In the genomic region with DNA sequence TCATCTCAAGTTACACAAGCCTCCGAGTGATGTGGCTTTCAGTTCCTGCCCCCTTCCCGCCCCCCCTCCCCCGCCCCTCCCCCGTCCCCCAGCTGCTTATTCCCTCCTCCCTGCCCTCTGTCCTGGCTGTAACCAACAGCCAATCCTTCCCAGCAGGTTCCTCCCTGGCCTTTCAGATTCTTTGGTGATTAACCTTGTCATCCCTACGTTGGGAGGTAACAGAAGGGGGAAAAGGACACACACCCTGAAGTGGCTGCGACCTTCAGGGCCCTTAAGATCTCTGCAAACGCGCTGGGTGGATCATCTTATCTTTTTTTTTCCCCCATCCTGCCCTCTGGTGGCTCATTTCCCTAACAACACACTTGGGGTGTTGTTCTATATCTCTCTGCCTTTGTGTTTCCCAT, we compare ENCODE assay signal across 7 mouse cellular contexts. TPM values are rescaled to one million over a fixed set of nuclear protein-coding genes. Genes with fewer than 3 reads are reported as not detected.
DNase-seq lines count a peak whose midpoint lies in the region; ATAC-seq and TF ChIP-seq lines count a peak whose summit lies in the region.

No protein-coding gene starts in this region.

- H3K36me3 ChIP-seq in heart, embryonic 15.5 days = no peaks in the 10 kb centered on the region
- peaks cover 18% of the 10 kb centered on the region for H3K36me3 ChIP-seq in midbrain, postnatal 0 days (ENCODE audit: insufficient read depth, low read length)

- no peaks in the 10 kb centered on the region for H3K4me1 ChIP-seq in bone marrow, adult 2 months (ENCODE audit: control insufficient read depth, insufficient read depth, low read length)
- peaks cover 28% of the 10 kb centered on the region for H3K4me1 ChIP-seq in heart, embryonic 15.5 days (replicated peaks)
- H3K4me1 ChIP-seq in midbrain, postnatal 0 days (ENCODE audit: insufficient read depth, low read length) = no peaks in the 10 kb centered on the region

- no peak overlapping the region for H3K9ac ChIP-seq in heart, embryonic 15.5 days
- H3K9ac ChIP-seq in midbrain, postnatal 0 days (replicated peaks; ENCODE audit: low read length, poor library complexity, severe bottlenecking) = no peak overlapping the region

- no peak for TF ChIP-seq POLR2A in bone marrow, adult 2 months (IDR thresholded peaks at IDR 0.05; ENCODE audit: borderline replicate concordance, control insufficient read depth, low read depth, low read length)

- H3K9me3 ChIP-seq in heart, embryonic 15.5 days (replicated peaks) = no peaks in the 10 kb centered on the region
- H3K9me3 ChIP-seq in midbrain, postnatal 0 days (ENCODE audit: low read length) = no peaks in the 10 kb centered on the region

- H3K4me3 ChIP-seq in bone marrow, adult 2 months (replicated peaks; ENCODE audit: control insufficient read depth, low read depth, low read length) = no peak overlapping the region
- no peak overlapping the region for H3K4me3 ChIP-seq in heart, embryonic 15.5 days
- no peak overlapping the region for H3K4me3 ChIP-seq in midbrain, postnatal 0 days (ENCODE audit: low read depth, low read length)

- no peak for ATAC-seq in heart, embryonic 15.5 days (replicated peaks; ENCODE audit: insufficient number of reproducible peaks, insufficient read depth, low FRiP score, low read depth)
- no peak for ATAC-seq in midbrain, postnatal 0 days (ENCODE audit: low FRiP score)

- no peaks in the 10 kb centered on the region; the same call in 1 of the 2 replicates for H3K27me3 ChIP-seq in heart, embryonic 15.5 days
- no peaks in the 10 kb centered on the region for H3K27me3 ChIP-seq in midbrain, postnatal 0 days (ENCODE audit: insufficient read depth, low read length)

- no peak overlapping the region for H3K27ac ChIP-seq in bone marrow, adult 2 months (ENCODE audit: control insufficient read depth, insufficient read depth, low read depth, low read length, poor library complexity)
- peak overlapping the region; percentile 40; the same call in 1 of the 2 replicates for H3K27ac ChIP-seq in heart, embryonic 15.5 days
- no peak overlapping the region for H3K27ac ChIP-seq in midbrain, postnatal 0 days (ENCODE audit: low read depth, low read length)

- WGBS in bone marrow, adult 2 months = 5% methylated on average over 7 of the region's 8 CpGs
- 1% methylated on average over 8 of the region's 8 CpGs for WGBS in heart, embryonic 15.5 days
- 10% methylated on average over 6 of the region's 8 CpGs for WGBS in midbrain, postnatal 0 days

- peak overlapping the region; percentile 82 for H3K4me2 ChIP-seq in heart, embryonic 15.5 days
- H3K4me2 ChIP-seq in midbrain, postnatal 0 days (ENCODE audit: low read depth, low read length, poor library complexity, severe bottlenecking) = no peak overlapping the region

- intact Hi-C loops in left cerebral cortex, postnatal 4 days (cut with DNase I) = no loop called here

- peak; percentile 5; the same call in 1 of the 2 replicates for TF ChIP-seq CTCF in bone marrow, adult 2 months (IDR thresholded peaks at IDR 0.05; ENCODE audit: control insufficient read depth, insufficient read depth, low read length)
- TF ChIP-seq CTCF in midbrain, postnatal 0 days (IDR thresholded peaks at IDR 0.05) = peak; percentile 70

- DNase-seq in left cerebral cortex, postnatal 4 days = peak; percentile 25
- DNase-seq in left cerebral cortex, adult 8-10 months (ENCODE audit: low spot score in 2 of 2) = no peak
- peak; percentile 42 for DNase-seq in midbrain, postnatal 0 days (ENCODE audit: low spot score)
- no peak for DNase-seq in ovary, adult 18-20 months (ENCODE audit: low spot score)
- no peak for DNase-seq in right cerebral cortex, postnatal 4 days

RNA-seq across cellular contexts. Expression of a gene that starts 15.4 kb away (rescaled TPM):
- total RNA-seq in left cerebral cortex, postnatal 4 days (2021) = 1 to 10 TPM; 1.3 to 1.4 TPM
- 1 to 10 TPM; 2.4 to 3.9 (median 3.4) TPM for total RNA-seq in left cerebral cortex, adult 8-10 months (2022)
- 2.7 and 4.6 TPM in 2 replicates for polyA plus RNA-seq in bone marrow, adult 2 months (2011; ENCODE audit: insufficient read depth, insufficient read length, low replicate concordance, missing spikeins)
- 0.55 and 1.1 TPM in 2 replicates for polyA plus RNA-seq in heart, embryonic 15.5 days (2015; fragmentation: Nextera tagmentation; extraction: Ambion mirVana)
- 0.85 and 1.9 TPM in 2 replicates for total RNA-seq in midbrain, postnatal 0 days (2014; rRNA removed)
- polyA plus RNA-seq in midbrain, postnatal 0 days (2015; fragmentation: Nextera tagmentation; extraction: Ambion mirVana) = 0.52 and 0.55 TPM in 2 replicates

Comparison
In these comparisons a context has a peak if more than half of its experiments do, and no peak if none do; other contexts are left out.
1. DNase-seq: peak in left cerebral cortex, postnatal 4 days (single experiment) and midbrain, postnatal 0 days (single experiment); none in left cerebral cortex, adult 8-10 months (0 of 2), ovary, adult 18-20 months (single experiment) and right cerebral cortex, postnatal 4 days (single experiment).